Mouse (Mus musculus) forebrain, embryonic 14.5 days (tissue): ENCODE results near the gene Snd1. TPM values are rescaled to one million over a fixed set of nuclear protein-coding genes. Genes with fewer than 3 reads are reported as not detected.

Source experiments
- ATAC-seq: fragments of 200-750 bp; cut with Nextera tagmentation; 2 replicates; pipeline ENCODE4 v1.8.0; 2017; ENCODE audit warnings: mild to moderate bottlenecking, moderate library complexity
- DNase-seq: peaks from one replicate; pipeline ENCODE4 v3.0.0-alpha.2; 2015; ENCODE audit warnings: low spot score
- H3K27ac ChIP-seq: fragments of 300-500 bp; sonication (generic); 2 replicates; pipeline ENCODE4 v1.5.1; 2014; ENCODE audit warnings: low read depth, mild to moderate bottlenecking, control low read depth, low read length, moderate library complexity
- H3K27me3 ChIP-seq: fragments of 300-500 bp; sonication (generic); replicated peaks from 2 replicates; pipeline ENCODE4 v1.6.1; 2014; ENCODE audit warnings: low read length, control low read depth, mixed read lengths; ENCODE audit not compliant: control insufficient read depth, insufficient read depth
- H3K36me3 ChIP-seq: fragments of 300-500 bp; sonication (generic); 2 replicates; pipeline ENCODE4 v1.6.1; 2014; ENCODE audit warnings: low read length, control low read depth; ENCODE audit not compliant: control insufficient read depth, insufficient read depth
- H3K4me1 ChIP-seq: fragments of 300-500 bp; sonication (generic); 2 replicates; pipeline ENCODE4 v1.6.1; 2014; ENCODE audit warnings: antibody characterized with exemption, low read length, control low read depth; ENCODE audit not compliant: control insufficient read depth, insufficient read depth
- H3K4me2 ChIP-seq: fragments of 300-500 bp; sonication (generic); 2 replicates; pipeline ENCODE4 v1.6.1; 2014; ENCODE audit warnings: mild to moderate bottlenecking, control low read depth, low read length
- H3K4me3 ChIP-seq: fragments of 300-500 bp; sonication (generic); 2 replicates; pipeline ENCODE4 v1.5.1; 2014; ENCODE audit warnings: low read depth, low read length, control low read depth
- H3K9ac ChIP-seq: fragments of 300-500 bp; sonication (generic); 2 replicates; pipeline ENCODE4 v1.6.1; 2014; ENCODE audit warnings: mild to moderate bottlenecking, low read length, control low read depth, moderate library complexity
- H3K9me3 ChIP-seq: fragments of 300-500 bp; sonication (generic); replicated peaks from 2 replicates; pipeline ENCODE4 v1.6.1; 2016; ENCODE audit warnings: low read length, control low read depth, mixed read lengths; ENCODE audit not compliant: control insufficient read depth
- WGBS: fragments of 180-500 bp; shearing (Covaris S2); extraction: QIAGEN DNeasy Blood & Tissue Kit; methylation state at CpG from one replicate; pipeline ENCODE4 v1.1.7; 2014; 5-methylcytosine and 5-hydroxymethylcytosine counted together
- polyA plus RNA-seq: library from polyadenylated mRNA; unstranded; fragments of >200 nt; fragmentation: Nextera tagmentation; extraction: Ambion mirVana; gene quantifications from 2 replicates; pipeline ENCODE4 v1.2.1, GENCODE M21; 2014

Gene Snd1
- polyA plus RNA-seq, 1 experiment from 2014 or later, result 67.9 TPM

GRCm38 (mm10) chr6:28874759-28875158, 399.8 kb downstream of the Snd1 start:
- peaks cover 34% of the 10 kb centered on the region for H3K4me1 ChIP-seq
- ATAC-seq (no peak), DNase-seq (no peak)
- H3K27me3 ChIP-seq, result no peaks in the 10 kb centered on the region
- no peak overlapping the region for H3K4me2 ChIP-seq
- 90% methylated on average over 5 of the region's 5 CpGs for WGBS
- H3K9me3 ChIP-seq, result no peaks in the 10 kb centered on the region
- no peak overlapping the region for H3K27ac ChIP-seq
- no peaks in the 10 kb centered on the region for H3K36me3 ChIP-seq
- H3K9ac ChIP-seq, result no peak overlapping the region
- no peak overlapping the region for H3K4me3 ChIP-seq

GRCm38 (mm10) chr6:28875333-28875732, 400.4 kb downstream of the Snd1 start:
- no peak for DNase-seq
- H3K36me3 ChIP-seq, result no peaks in the 10 kb centered on the region
- no peak overlapping the region for H3K4me2 ChIP-seq
- no peaks in the 10 kb centered on the region for H3K27me3 ChIP-seq
- no peak for ATAC-seq
- H3K9me3 ChIP-seq, result no peaks in the 10 kb centered on the region
- H3K9ac ChIP-seq, result no peak overlapping the region
- H3K27ac ChIP-seq, result no peak overlapping the region
- no peak overlapping the region for H3K4me3 ChIP-seq
- 62% methylated on average over 1 of the region's 1 CpGs for WGBS
- peaks cover 34% of the 10 kb centered on the region for H3K4me1 ChIP-seq

- Histone ChIP-seq H3K9ac (no peak overlapping the region), H3K9me3 (no peaks in the 10 kb centered on the region), H3K4me2 (no peak overlapping the region), H3K27me3 (no peaks in the 10 kb centered on the region), H3K4me1 (peaks cover 34% of the 10 kb centered on the region), H3K4me3 (no peak overlapping the region), H3K36me3 (no peaks in the 10 kb centered on the region), H3K27ac (no peak overlapping the region)
- WGBS, result 14% methylated on average over 3 of the region's 3 CpGs
- ATAC-seq (peak; percentile 21; the same call in 1 of the 2 replicates), DNase-seq (peak; percentile 83)
Measured at GRCm38 (mm10) chr6:28876492-28876891, 401.6 kb downstream of the Snd1 start.

- no peaks in the 10 kb centered on the region for H3K9me3 ChIP-seq
- H3K27me3 ChIP-seq, result no peaks in the 10 kb centered on the region
- H3K4me1 ChIP-seq, result peaks cover 29% of the 10 kb centered on the region
- no peak overlapping the region for H3K4me3 ChIP-seq
- ATAC-seq, result peak; percentile 92
- no peak overlapping the region for H3K9ac ChIP-seq
- peaks cover 2% of the 10 kb centered on the region; the same call in 1 of the 2 replicates for H3K36me3 ChIP-seq
- no peak overlapping the region for H3K4me2 ChIP-seq
- WGBS, result 6% methylated on average over 7 of the region's 7 CpGs
- peak; percentile 92 for DNase-seq
- H3K27ac ChIP-seq, result no peak overlapping the region
Measured at GRCm38 (mm10) chr6:28877945-28878666, 403.2 kb downstream of the Snd1 start.

- no peaks in the 10 kb centered on the region for H3K27me3 ChIP-seq
- H3K27ac ChIP-seq, result no peak overlapping the region
- no peak overlapping the region for H3K4me3 ChIP-seq
- no peak overlapping the region for H3K4me2 ChIP-seq
- DNase-seq (no peak), ATAC-seq (no peak)
- 78% methylated on average over 8 of the region's 8 CpGs for WGBS
- H3K9ac ChIP-seq, result no peak overlapping the region
- peaks cover 25% of the 10 kb centered on the region for H3K4me1 ChIP-seq
- H3K36me3 ChIP-seq, result peaks cover 6% of the 10 kb centered on the region; the same call in 1 of the 2 replicates
- no peaks in the 10 kb centered on the region for H3K9me3 ChIP-seq
Measured at GRCm38 (mm10) chr6:28879315-28879714, 404.4 kb downstream of the Snd1 start.

GRCm38 (mm10) chr6:28880909-28881308, 406.0 kb downstream of the Snd1 start:
- peaks cover 24% of the 10 kb centered on the region for H3K4me1 ChIP-seq
- H3K4me2 ChIP-seq, result no peak overlapping the region
- no peak overlapping the region for H3K9ac ChIP-seq
- no peak overlapping the region for H3K27ac ChIP-seq
- no peaks in the 10 kb centered on the region for H3K9me3 ChIP-seq
- peaks cover 17% of the 10 kb centered on the region for H3K36me3 ChIP-seq
- ATAC-seq (no peak), DNase-seq (no peak)
- 92% methylated on average over 4 of the region's 4 CpGs for WGBS
- no peak overlapping the region for H3K4me3 ChIP-seq
- no peaks in the 10 kb centered on the region for H3K27me3 ChIP-seq

- H3K27ac ChIP-seq, result no peak overlapping the region
- peaks cover 30% of the 10 kb centered on the region for H3K36me3 ChIP-seq
- H3K9ac ChIP-seq, result no peak overlapping the region
- no peaks in the 10 kb centered on the region for H3K9me3 ChIP-seq
- peaks cover 2% of the 10 kb centered on the region for H3K4me1 ChIP-seq
- DNase-seq, result no peak
- 0 out of 2 replicates have a peak, but pooled peaks cover 6% of the 10 kb centered on the region for H3K27me3 ChIP-seq
- 83% methylated on average over 5 of the region's 5 CpGs for WGBS
- no peak overlapping the region for H3K4me3 ChIP-seq
- H3K4me2 ChIP-seq, result no peak overlapping the region
- ATAC-seq, result no peak
Measured at GRCm38 (mm10) chr6:28883518-28883917, 408.6 kb downstream of the Snd1 start.

- DNase-seq, result no peak
- no peak overlapping the region for H3K27ac ChIP-seq
- no peak for ATAC-seq
Measured at GRCm38 (mm10) chr6:28886724-28887440, 411.9 kb downstream of the Snd1 start.

GRCm38 (mm10) chr6:28890426-28890825, 415.5 kb downstream of the Snd1 start:
- Histone ChIP-seq H3K27me3 (0 out of 2 replicates have a peak, but pooled peaks cover 6% of the 10 kb centered on the region), H3K36me3 (peaks cover 22% of the 10 kb centered on the region), H3K4me3 (no peak overlapping the region), H3K9me3 (no peaks in the 10 kb centered on the region), H3K27ac (peak overlapping the region; percentile 33), H3K4me1 (peaks cover 19% of the 10 kb centered on the region), H3K4me2 (no peak overlapping the region), H3K9ac (no peak overlapping the region)
- DNase-seq, result peak; percentile 82
- peak; percentile 59; the same call in 1 of the 2 replicates for ATAC-seq
- 27% methylated on average over 6 of the region's 6 CpGs for WGBS

More at GRCm38 (mm10) chr6:28886724-28887440, 411.9 kb downstream of the Snd1 start:
- WGBS, result 77% methylated on average over 7 of the region's 7 CpGs
- Histone ChIP-seq H3K36me3 (peaks cover 35% of the 10 kb centered on the region), H3K4me1 (peaks cover 19% of the 10 kb centered on the region), H3K9ac (no peak overlapping the region), H3K9me3 (no peaks in the 10 kb centered on the region), H3K27me3 (0 out of 2 replicates have a peak, but pooled peaks cover 6% of the 10 kb centered on the region), H3K4me3 (no peak overlapping the region), H3K4me2 (no peak overlapping the region)
